Mouse (Mus musculus): Measurements from ENCODE around the gene Twsg1. TPM values are rescaled to one million over a fixed set of nuclear protein-coding genes. Genes with fewer than 3 reads are reported as not detected.

Gene Twsg1
- polyA plus RNA-seq, 1 experiment from 2014 or later, result 134 TPM

DNA sequence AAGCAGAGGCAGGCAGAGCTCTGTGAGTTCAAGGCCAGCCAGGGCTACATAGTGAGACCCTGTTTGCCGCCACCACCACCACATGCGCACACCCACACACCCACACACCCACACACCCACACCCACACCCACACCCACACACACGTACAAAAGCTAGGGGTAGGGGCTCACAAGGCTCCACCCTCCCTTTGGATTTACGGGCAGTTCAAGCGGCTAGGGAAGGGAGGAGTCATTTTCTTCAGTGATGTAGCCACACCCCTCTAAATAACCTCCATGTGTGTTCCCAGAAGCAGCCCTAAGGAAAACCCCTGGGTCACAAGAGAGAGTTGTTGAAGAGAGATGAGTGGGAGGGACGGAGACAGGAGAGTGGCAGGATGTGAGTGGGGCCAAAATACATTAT, 74.0 kb downstream of the Twsg1 start:
- 53% methylated on average over 6 of the region's 6 CpGs for WGBS
- Histone ChIP-seq H3K4me1 (ENCODE audit: control insufficient read depth, insufficient read depth, low read length) (no peaks in the 10 kb centered on the region), H3K27ac (replicated peaks; ENCODE audit: low read depth, low read length) (no peak overlapping the region), H3K9ac (ENCODE audit: low read length) (no peak overlapping the region), H3K4me2 (ENCODE audit: low read depth, severe bottlenecking) (no peak overlapping the region), H3K9me3 (ENCODE audit: control insufficient read depth, low read length) (no peaks in the 10 kb centered on the region), H3K4me3 (ENCODE audit: low read depth, low read length) (no peak overlapping the region), H3K36me3 (ENCODE audit: control insufficient read depth, insufficient read depth, low read length) (no peaks in the 10 kb centered on the region), H3K27me3 (ENCODE audit: control insufficient read depth, insufficient read depth, low read length) (no peaks in the 10 kb centered on the region)
- DNase-seq (ENCODE audit: low spot score) (no peak), ATAC-seq (ENCODE audit: insufficient number of reproducible peaks, low FRiP score, low TSS enrichment, low read depth) (no peak)

DNA sequence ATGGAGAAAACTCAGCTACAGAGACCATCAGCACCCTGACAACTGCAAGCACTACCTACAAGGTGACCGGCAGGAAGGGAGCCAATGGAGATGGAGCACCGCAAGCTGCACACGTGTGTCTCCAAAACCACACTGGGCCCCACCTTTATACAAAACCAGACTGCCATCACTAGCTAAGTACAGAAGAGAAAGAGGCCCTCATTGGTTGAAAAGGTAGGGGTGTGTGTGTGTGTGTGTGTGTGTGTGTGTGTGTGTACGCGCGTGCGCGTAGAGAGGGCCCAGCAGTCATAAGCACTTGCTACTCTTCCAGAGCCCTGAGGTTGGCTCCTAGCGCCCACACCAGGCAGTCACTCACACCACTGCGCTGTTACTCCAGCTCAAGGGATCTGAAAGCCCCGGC, 77.2 kb downstream of the Twsg1 start:
- WGBS, result 96% methylated on average over 11 of the region's 11 CpGs
- Histone ChIP-seq H3K36me3 (ENCODE audit: control insufficient read depth, insufficient read depth, low read length) (no peaks in the 10 kb centered on the region), H3K9ac (ENCODE audit: low read length) (no peak overlapping the region), H3K4me1 (ENCODE audit: control insufficient read depth, insufficient read depth, low read length) (0 out of 2 replicates have a peak, but pooled peaks cover 5% of the 10 kb centered on the region), H3K27ac (replicated peaks; ENCODE audit: low read depth, low read length) (no peak overlapping the region), H3K27me3 (ENCODE audit: control insufficient read depth, insufficient read depth, low read length) (no peaks in the 10 kb centered on the region), H3K9me3 (ENCODE audit: control insufficient read depth, low read length) (no peaks in the 10 kb centered on the region), H3K4me2 (ENCODE audit: low read depth, severe bottlenecking) (no peak overlapping the region), H3K4me3 (ENCODE audit: low read depth, low read length) (no peak overlapping the region)
- DNase-seq (ENCODE audit: low spot score) (no peak), ATAC-seq (ENCODE audit: insufficient number of reproducible peaks, low FRiP score, low TSS enrichment, low read depth) (no peak)

DNA sequence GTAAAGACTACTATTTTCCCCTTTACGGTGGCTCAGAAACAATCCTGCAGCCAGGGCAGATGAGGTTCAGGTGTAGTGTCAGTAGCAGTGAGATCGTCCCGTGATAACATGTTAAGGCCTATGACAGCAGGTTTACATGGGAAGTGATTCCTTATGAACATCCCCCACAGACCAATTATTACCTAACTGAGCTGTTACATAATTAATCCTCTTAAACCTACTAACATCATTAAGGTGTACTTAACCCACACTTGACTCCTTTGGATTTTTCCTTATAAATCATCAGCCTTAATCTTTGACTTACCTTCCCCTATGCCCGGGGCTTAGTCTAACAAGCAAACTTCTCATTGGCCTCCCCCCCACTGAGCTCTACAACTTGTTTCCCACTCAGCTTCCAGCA, 77.9 kb downstream of the Twsg1 start:
- no peak for DNase-seq (ENCODE audit: low spot score)
- Histone ChIP-seq H3K27ac (replicated peaks; ENCODE audit: low read depth, low read length) (no peak overlapping the region), H3K4me2 (ENCODE audit: low read depth, severe bottlenecking) (no peak overlapping the region), H3K9ac (ENCODE audit: low read length) (no peak overlapping the region), H3K27me3 (ENCODE audit: control insufficient read depth, insufficient read depth, low read length) (no peaks in the 10 kb centered on the region), H3K9me3 (ENCODE audit: control insufficient read depth, low read length) (no peaks in the 10 kb centered on the region), H3K4me3 (ENCODE audit: low read depth, low read length) (no peak overlapping the region), H3K4me1 (ENCODE audit: control insufficient read depth, insufficient read depth, low read length) (0 out of 2 replicates have a peak, but pooled peaks cover 5% of the 10 kb centered on the region), H3K36me3 (ENCODE audit: control insufficient read depth, insufficient read depth, low read length) (no peaks in the 10 kb centered on the region)
- ATAC-seq (ENCODE audit: insufficient number of reproducible peaks, low FRiP score, low TSS enrichment, low read depth), result no peak
- WGBS, result 85% methylated on average over 4 of the region's 4 CpGs

DNA sequence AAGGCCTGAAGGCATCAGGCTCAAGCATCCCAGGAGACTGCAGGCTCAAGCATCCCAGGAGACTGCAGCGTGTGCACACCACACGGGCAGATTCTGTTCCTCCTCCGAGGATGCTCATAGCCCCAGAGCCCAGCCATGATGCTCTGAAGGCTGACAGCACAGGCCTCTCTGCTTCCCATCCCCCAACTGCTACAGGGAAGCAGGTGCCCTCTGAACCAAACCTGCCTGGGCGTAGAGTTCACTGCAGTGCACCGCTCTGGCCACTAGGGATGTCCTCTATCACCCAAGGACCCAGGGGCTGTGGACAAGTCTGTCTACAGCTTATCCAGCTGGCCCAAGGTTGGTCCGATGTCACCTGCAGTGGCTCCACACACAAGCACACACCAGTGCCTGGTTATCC, 78.4 kb downstream of the Twsg1 start:
- no peak for ATAC-seq (ENCODE audit: insufficient number of reproducible peaks, low FRiP score, low TSS enrichment, low read depth)
- Histone ChIP-seq H3K9me3 (ENCODE audit: control insufficient read depth, low read length) (no peaks in the 10 kb centered on the region), H3K27me3 (ENCODE audit: control insufficient read depth, insufficient read depth, low read length) (no peaks in the 10 kb centered on the region), H3K4me1 (ENCODE audit: control insufficient read depth, insufficient read depth, low read length) (0 out of 2 replicates have a peak, but pooled peaks cover 5% of the 10 kb centered on the region), H3K4me3 (ENCODE audit: low read depth, low read length) (no peak overlapping the region), H3K4me2 (ENCODE audit: low read depth, severe bottlenecking) (no peak overlapping the region), H3K36me3 (ENCODE audit: control insufficient read depth, insufficient read depth, low read length) (no peaks in the 10 kb centered on the region), H3K27ac (replicated peaks; ENCODE audit: low read depth, low read length) (no peak overlapping the region), H3K9ac (ENCODE audit: low read length) (no peak overlapping the region)
- DNase-seq (ENCODE audit: low spot score), result peak; percentile 61
- WGBS, result 43% methylated on average over 6 of the region's 6 CpGs

DNA sequence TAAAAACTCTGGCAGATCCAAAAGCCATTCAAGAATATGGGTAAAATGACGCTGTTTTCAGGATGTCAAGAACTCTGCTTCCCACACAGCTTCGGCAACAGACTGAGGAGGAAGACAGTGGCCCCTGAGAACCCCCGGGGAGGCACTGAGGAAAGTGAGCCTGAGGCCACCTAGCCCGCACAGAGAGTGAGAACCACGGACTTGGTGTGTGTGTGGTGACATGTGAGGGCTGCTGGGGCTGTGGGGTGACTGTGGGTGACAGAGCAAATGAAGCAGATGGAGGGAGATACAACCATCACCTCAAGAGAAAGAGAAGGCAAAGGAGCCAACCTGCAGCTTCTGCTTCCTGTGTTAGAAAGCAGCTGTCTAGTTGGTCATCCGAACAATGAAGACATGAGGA, 79.0 kb downstream of the Twsg1 start:
- DNase-seq (ENCODE audit: low spot score) (no peak), ATAC-seq (ENCODE audit: insufficient number of reproducible peaks, low FRiP score, low TSS enrichment, low read depth) (no peak)
- Histone ChIP-seq H3K36me3 (ENCODE audit: control insufficient read depth, insufficient read depth, low read length) (no peaks in the 10 kb centered on the region), H3K9ac (ENCODE audit: low read length) (no peak overlapping the region), H3K27ac (replicated peaks; ENCODE audit: low read depth, low read length) (no peak overlapping the region), H3K4me3 (ENCODE audit: low read depth, low read length) (no peak overlapping the region), H3K9me3 (ENCODE audit: control insufficient read depth, low read length) (no peaks in the 10 kb centered on the region), H3K27me3 (ENCODE audit: control insufficient read depth, insufficient read depth, low read length) (no peaks in the 10 kb centered on the region), H3K4me1 (ENCODE audit: control insufficient read depth, insufficient read depth, low read length) (0 out of 2 replicates have a peak, but pooled peaks cover 5% of the 10 kb centered on the region), H3K4me2 (ENCODE audit: low read depth, severe bottlenecking) (no peak overlapping the region)
- WGBS, result 68% methylated on average over 6 of the region's 6 CpGs

Other genes starting within 250 kb of the Twsg1 start
- 53.2 and 56.0 TPM in 2 replicates for gene Rab31, start 178.5 kb downstream of the Twsg1 start, polyA plus RNA-seq (2014; fragmentation: Nextera tagmentation; extraction: Ambion mirVana)
- 62.4 and 64.0 TPM in 2 replicates for gene Ppp4r1, start 168.7 kb downstream of the Twsg1 start, polyA plus RNA-seq (2014; fragmentation: Nextera tagmentation; extraction: Ambion mirVana)
- 52.6 and 55.2 TPM in 2 replicates for gene Ralbp1, start 65.4 kb downstream of the Twsg1 start, polyA plus RNA-seq (2014; fragmentation: Nextera tagmentation; extraction: Ambion mirVana)
- 21.5 and 24.5 TPM in 2 replicates for gene Ankrd12, start 125.9 kb upstream of the Twsg1 start, polyA plus RNA-seq (2014; fragmentation: Nextera tagmentation; extraction: Ambion mirVana)
- 320 TPM in 2 replicates for gene Ndufv2, start 150.3 kb upstream of the Twsg1 start, polyA plus RNA-seq (2014; fragmentation: Nextera tagmentation; extraction: Ambion mirVana)
- 34.4 and 36.9 TPM in 2 replicates for gene Washc1, start 160.3 kb upstream of the Twsg1 start, polyA plus RNA-seq (2014; fragmentation: Nextera tagmentation; extraction: Ambion mirVana)
- 28.0 and 32.5 TPM in 2 replicates for gene Ddx11, start 172.3 kb upstream of the Twsg1 start, polyA plus RNA-seq (2014; fragmentation: Nextera tagmentation; extraction: Ambion mirVana)

All from limb, embryonic 11.5 days (tissue).